Mouse (Mus musculus) kidney, embryonic 16.5 days (tissue): Measurements from ENCODE around the gene Zfp385c. TPM values are rescaled to one million over a fixed set of nuclear protein-coding genes. Genes with fewer than 3 reads are reported as not detected.
"Not testable (repeated sequence)": the region's sequence is repeated elsewhere in the genome, so short reads cannot be mapped to it uniquely, and the experiment has no call there.

Source experiments
- ATAC-seq: fragments of 200-750 bp; cut with Nextera tagmentation; 2 replicates; pipeline ENCODE4 v1.8.0; 2017; ENCODE audit warnings: moderate TSS enrichment; ENCODE audit not compliant: low FRiP score, low TSS enrichment
- H3K27ac ChIP-seq: fragments of 300-500 bp; sonication (generic); 2 replicates; pipeline ENCODE4 v1.5.1; 2014; ENCODE audit warnings: low read length
- H3K27me3 ChIP-seq: fragments of 300-500 bp; sonication (generic); 2 replicates; pipeline ENCODE4 v1.6.1; 2014; ENCODE audit warnings: low read length, control low read depth, mixed read lengths; ENCODE audit not compliant: insufficient read depth
- H3K36me3 ChIP-seq: fragments of 300-500 bp; sonication (generic); 2 replicates; pipeline ENCODE4 v1.6.1; 2014; ENCODE audit warnings: low read length, control low read depth, mixed read lengths; ENCODE audit not compliant: insufficient read depth
- H3K4me1 ChIP-seq: fragments of 300-500 bp; sonication (generic); 2 replicates; pipeline ENCODE4 v1.6.1; 2014; ENCODE audit warnings: low read length, control low read depth, mixed read lengths; ENCODE audit not compliant: insufficient read depth
- H3K4me2 ChIP-seq: fragments of 300-500 bp; sonication (generic); replicated peaks from 2 replicates; pipeline ENCODE4 v1.6.1; 2014; ENCODE audit warnings: low read depth, low read length
- H3K4me3 ChIP-seq: fragments of 300-500 bp; sonication (generic); 2 replicates; pipeline ENCODE4 v1.5.1; 2014; ENCODE audit warnings: mild to moderate bottlenecking, low read length
- H3K9ac ChIP-seq: fragments of 300-500 bp; sonication (generic); replicated peaks from 2 replicates; pipeline ENCODE4 v1.6.1; 2014; ENCODE audit warnings: low read length
- H3K9me3 ChIP-seq: fragments of 300-500 bp; sonication (generic); 2 replicates; pipeline ENCODE4 v1.6.1; 2016; ENCODE audit warnings: low read length, control low read depth
- WGBS: fragments of 180-500 bp; shearing (Covaris S2); extraction: QIAGEN DNeasy Blood & Tissue Kit; methylation state at CpG from one replicate; pipeline ENCODE4 v1.1.7; 2014; 5-methylcytosine and 5-hydroxymethylcytosine counted together
- polyA plus RNA-seq: library from polyadenylated mRNA; unstranded; fragments of >200 nt; fragmentation: Nextera tagmentation; extraction: Ambion mirVana; gene quantifications from 2 replicates; pipeline ENCODE4 v1.2.1, GENCODE M21; 2015

Zfp385c gene
- polyA plus RNA-seq, 1 experiment from 2014 or later, result 0.32 TPM

GRCm38 (mm10) chr11:100582836-100583235 lies 109.4 kb downstream of the Zfp385c start:
- Histone ChIP-seq H3K9me3 (no peaks in the 10 kb centered on the region), H3K36me3 (peaks cover 76% of the 10 kb centered on the region), H3K4me2 (no peak overlapping the region), H3K4me1 (peaks cover 5% of the 10 kb centered on the region), H3K9ac (no peak overlapping the region), H3K27ac (no peak overlapping the region), H3K4me3 (no peak overlapping the region), H3K27me3 (no peaks in the 10 kb centered on the region)
- WGBS, result 84% methylated on average over 2 of the region's 2 CpGs
- no peak for ATAC-seq

- not testable (repeated sequence) for H3K4me2 ChIP-seq, H3K9me3 ChIP-seq, H3K9ac ChIP-seq, H3K27ac ChIP-seq, H3K27me3 ChIP-seq, ATAC-seq, H3K4me1 ChIP-seq, H3K4me3 ChIP-seq
- WGBS, result 94% methylated on average over 1 of the region's 1 CpGs
- peaks cover 72% of the 10 kb centered on the region for H3K36me3 ChIP-seq
These were observed 109.8 kb downstream of the Zfp385c start for GRCm38 (mm10) chr11:100582413-100582812.

- no peak overlapping the region for H3K9ac ChIP-seq
- no peak overlapping the region for H3K4me3 ChIP-seq
- H3K4me1 ChIP-seq, result peaks cover 5% of the 10 kb centered on the region
- no peak overlapping the region for H3K4me2 ChIP-seq
- H3K9me3 ChIP-seq, result no peaks in the 10 kb centered on the region
- no peak for ATAC-seq
- WGBS, result 54% methylated on average over 4 of the region's 4 CpGs
- no peaks in the 10 kb centered on the region for H3K27me3 ChIP-seq
- peaks cover 65% of the 10 kb centered on the region for H3K36me3 ChIP-seq
- no peak overlapping the region for H3K27ac ChIP-seq
These were observed 110.5 kb downstream of the Zfp385c start for GRCm38 (mm10) chr11:100581756-100582155.

- 0 out of 2 replicates have a peak, but pooled peaks have one; percentile 34 for ATAC-seq
- Histone ChIP-seq H3K4me2 (no peak overlapping the region), H3K27me3 (no peaks in the 10 kb centered on the region), H3K4me1 (peaks cover 8% of the 10 kb centered on the region), H3K27ac (no peak overlapping the region), H3K4me3 (no peak overlapping the region), H3K9ac (no peak overlapping the region), H3K9me3 (no peaks in the 10 kb centered on the region), H3K36me3 (peaks cover 53% of the 10 kb centered on the region)
- 53% methylated on average over 13 of the region's 13 CpGs for WGBS
These were observed 112.0 kb downstream of the Zfp385c start for GRCm38 (mm10) chr11:100580275-100580674.

GRCm38 (mm10) chr11:100579116-100579799 lies 113.0 kb downstream of the Zfp385c start:
- Histone ChIP-seq H3K9me3 (no peaks in the 10 kb centered on the region), H3K4me1 (peaks cover 11% of the 10 kb centered on the region), H3K4me2 (no peak overlapping the region), H3K27ac (no peak overlapping the region), H3K9ac (no peak overlapping the region), H3K27me3 (no peaks in the 10 kb centered on the region), H3K4me3 (no peak overlapping the region), H3K36me3 (peaks cover 43% of the 10 kb centered on the region)
- 93% methylated on average over 9 of the region's 9 CpGs for WGBS
- no peak for ATAC-seq

- ATAC-seq, result no peak
- Histone ChIP-seq H3K9ac (no peak overlapping the region), H3K36me3 (peaks cover 31% of the 10 kb centered on the region), H3K4me3 (no peak overlapping the region), H3K27ac (no peak overlapping the region), H3K4me1 (peaks cover 11% of the 10 kb centered on the region), H3K4me2 (no peak overlapping the region), H3K27me3 (no peaks in the 10 kb centered on the region), H3K9me3 (no peaks in the 10 kb centered on the region)
- 61% methylated on average over 8 of the region's 8 CpGs for WGBS
These were observed 114.2 kb downstream of the Zfp385c start for GRCm38 (mm10) chr11:100577852-100578599.

Other genes with a start within 250 kb of the Zfp385c start
- gene Klhl11, start 219.7 kb downstream of the Zfp385c start, polyA plus RNA-seq, result 8.4 and 10.1 TPM in 2 replicates
- 173 and 179 TPM in 2 replicates for gene Acly, start 164.5 kb downstream of the Zfp385c start, polyA plus RNA-seq
- gene Ttc25, start 146.8 kb downstream of the Zfp385c start, polyA plus RNA-seq, result 1.0 and 1.1 TPM in 2 replicates
- gene Cnp, start 117.6 kb downstream of the Zfp385c start, polyA plus RNA-seq, result 30.1 and 33.6 TPM in 2 replicates
- 72.8 and 74.8 TPM in 2 replicates for gene Nkiras2, start 73.2 kb downstream of the Zfp385c start, polyA plus RNA-seq
- gene Dnajc7, start 72.3 kb downstream of the Zfp385c start, polyA plus RNA-seq, result 235 and 267 TPM in 2 replicates
- 2.6 and 3.2 TPM in 2 replicates for gene Dhx58, start 11.8 kb upstream of the Zfp385c start, polyA plus RNA-seq
- gene Kat2a, start 20.0 kb upstream of the Zfp385c start, polyA plus RNA-seq, result 62.4 and 63.7 TPM in 2 replicates
- 0.33 TPM in 1 of 2 replicates, not detected in the other for gene Hspb9, start 21.4 kb upstream of the Zfp385c start, polyA plus RNA-seq
- 41.9 and 47.1 TPM in 2 replicates for gene Rab5c, start 45.8 kb upstream of the Zfp385c start, polyA plus RNA-seq
- not detected in 2 replicates for gene Kcnh4, start 67.5 kb upstream of the Zfp385c start, polyA plus RNA-seq
- not detected in 2 replicates for gene Hcrt, start 70.5 kb upstream of the Zfp385c start, polyA plus RNA-seq
- 8.4 and 8.9 TPM in 2 replicates for gene Ghdc, start 78.5 kb upstream of the Zfp385c start, polyA plus RNA-seq
- 18.7 and 22.5 TPM in 2 replicates for gene Stat5b, start 158.3 kb upstream of the Zfp385c start, polyA plus RNA-seq
- 3.7 and 4.5 TPM in 2 replicates for gene Stat5a, start 166.9 kb upstream of the Zfp385c start, polyA plus RNA-seq
- 47.9 and 54.4 TPM in 2 replicates for gene Stat3, start 247.1 kb upstream of the Zfp385c start, polyA plus RNA-seq